Mouse (Mus musculus): ENCODE data around the gene Tmem136. TPM values are rescaled to one million over a fixed set of nuclear protein-coding genes. Genes with fewer than 3 reads are reported as not detected.

The Tmem136 gene
- total RNA-seq, 1 experiment from 2014 or later = 0.40 TPM

Other genes with a start within 250 kb of the Tmem136 start
- not detected in 2 replicates for gene Grik4, start 172.1 kb downstream of the Tmem136 start, total RNA-seq (2017)
- gene Arhgef12, start 9.3 kb downstream of the Tmem136 start, total RNA-seq (2017) = 15.0 and 16.6 TPM in 2 replicates
- not detected in 2 replicates for gene Pou2f3, start 93.8 kb upstream of the Tmem136 start, total RNA-seq (2017)
- gene Oaf, start 123.3 kb upstream of the Tmem136 start, total RNA-seq (2017) = 1.7 and 1.8 TPM in 2 replicates
- gene Trim29, start 194.3 kb upstream of the Tmem136 start, total RNA-seq (2017) = not detected in 2 replicates

All from hematopoietic stem cell, adult 5-6 weeks (primary cell).